Mouse (Mus musculus): Measurements from ENCODE around the gene Foxp1.

Foxp1 gene

GRCm38 (mm10) chr6:99521038-99521640, 1.4 kb downstream of the Foxp1 start:
- DNase-seq (ENCODE audit: low spot score in 2 of 2) = peak; percentile 43 to 64

GRCm38 (mm10) chr6:99520676-99521037, 1.9 kb downstream of the Foxp1 start:
- DNase-seq (ENCODE audit: low spot score in 2 of 2) = peak in 1 of 2 experiments; percentile 49

- peak; percentile 18 to 45 for DNase-seq (ENCODE audit: low spot score in 2 of 2)
Measured at GRCm38 (mm10) chr6:99519806-99520675, 2.5 kb downstream of the Foxp1 start.

GRCm38 (mm10) chr6:99519052-99519451, 3.5 kb downstream of the Foxp1 start:
- no peak for DNase-seq (ENCODE audit: low spot score in 2 of 2)

GRCm38 (mm10) chr6:99515667-99516199, 6.8 kb downstream of the Foxp1 start:
- DNase-seq (ENCODE audit: low spot score in 2 of 2) = no peak

- DNase-seq (ENCODE audit: low spot score in 2 of 2) = no peak
Measured at GRCm38 (mm10) chr6:99511862-99512261, 10.7 kb downstream of the Foxp1 start.

- peak in 1 of 2 experiments; percentile 46 for DNase-seq (ENCODE audit: low spot score in 2 of 2)
Measured at GRCm38 (mm10) chr6:99509189-99509592, 13.3 kb downstream of the Foxp1 start.

GRCm38 (mm10) chr6:99506816-99507215, 15.7 kb downstream of the Foxp1 start:
- DNase-seq (ENCODE audit: low spot score in 2 of 2) = no peak

GRCm38 (mm10) chr6:99503741-99504140, 18.8 kb downstream of the Foxp1 start:
- no peak for DNase-seq (ENCODE audit: low spot score in 2 of 2)

GRCm38 (mm10) chr6:99502727-99503126, 19.8 kb downstream of the Foxp1 start:
- DNase-seq (ENCODE audit: low spot score in 2 of 2) = no peak

GRCm38 (mm10) chr6:99502314-99502713, 20.2 kb downstream of the Foxp1 start:
- DNase-seq (ENCODE audit: low spot score in 2 of 2) = no peak

GRCm38 (mm10) chr6:99500570-99501270, 21.8 kb downstream of the Foxp1 start:
- no peak for DNase-seq (ENCODE audit: low spot score in 2 of 2)

- no peak for DNase-seq (ENCODE audit: low spot score in 2 of 2)
Measured at GRCm38 (mm10) chr6:99498082-99498481, 24.4 kb downstream of the Foxp1 start.

- peak in 1 of 2 experiments; percentile 22 for DNase-seq (ENCODE audit: low spot score in 2 of 2)
Measured at GRCm38 (mm10) chr6:99496114-99496513, 26.4 kb downstream of the Foxp1 start.

GRCm38 (mm10) chr6:99492937-99493336, 29.6 kb downstream of the Foxp1 start:
- no peak for DNase-seq (ENCODE audit: low spot score in 2 of 2)

- no peak for DNase-seq (ENCODE audit: low spot score in 2 of 2)
Measured at GRCm38 (mm10) chr6:99491979-99492544, 30.5 kb downstream of the Foxp1 start.

GRCm38 (mm10) chr6:99491146-99491545, 31.4 kb downstream of the Foxp1 start:
- DNase-seq (ENCODE audit: low spot score in 2 of 2) = no peak

- no peak for DNase-seq (ENCODE audit: low spot score in 2 of 2)
Measured at GRCm38 (mm10) chr6:99489900-99490648, 32.4 kb downstream of the Foxp1 start.

GRCm38 (mm10) chr6:99489423-99489822, 33.1 kb downstream of the Foxp1 start:
- DNase-seq (ENCODE audit: low spot score in 2 of 2) = no peak

- no peak for DNase-seq (ENCODE audit: low spot score in 2 of 2)
Measured at GRCm38 (mm10) chr6:99485884-99486640, 36.5 kb downstream of the Foxp1 start.

Measured in urinary bladder, postnatal 36 days (tissue).